Mouse (Mus musculus): ENCODE data around the gene Marc1. TPM values are rescaled to one million over a fixed set of nuclear protein-coding genes. Genes with fewer than 3 reads are reported as not detected.

Marc1 gene
- polyA plus RNA-seq, 1 experiment: not detected

- TF ChIP-seq POLR2A (IDR thresholded peaks at IDR 0.05; ENCODE audit: control insufficient read depth, low read depth, low read length) (no peak), CTCF (IDR thresholded peaks at IDR 0.05; ENCODE audit: control insufficient read depth, insufficient read depth, insufficient replicate concordance, low read depth, low read length) (no peak)
- Histone ChIP-seq H3K4me1 (ENCODE audit: control insufficient read depth, insufficient read depth, low read length) (no peaks in the 10 kb centered on the region), H3K27me3 (ENCODE audit: control insufficient read depth, insufficient read depth, low read length) (no peaks in the 10 kb centered on the region), H3K4me3 (ENCODE audit: control insufficient read depth, low read depth, low read length) (no peak overlapping the region), H3K36me3 (ENCODE audit: control insufficient read depth, insufficient read depth, low read length) (no peaks in the 10 kb centered on the region), H3K27ac (ENCODE audit: control insufficient read depth, insufficient read depth, low read depth, low read length) (no peak overlapping the region)
Measured at GRCm38 (mm10) chr1:184762941-184763340, 48.2 kb downstream of the Marc1 start.

DNA sequence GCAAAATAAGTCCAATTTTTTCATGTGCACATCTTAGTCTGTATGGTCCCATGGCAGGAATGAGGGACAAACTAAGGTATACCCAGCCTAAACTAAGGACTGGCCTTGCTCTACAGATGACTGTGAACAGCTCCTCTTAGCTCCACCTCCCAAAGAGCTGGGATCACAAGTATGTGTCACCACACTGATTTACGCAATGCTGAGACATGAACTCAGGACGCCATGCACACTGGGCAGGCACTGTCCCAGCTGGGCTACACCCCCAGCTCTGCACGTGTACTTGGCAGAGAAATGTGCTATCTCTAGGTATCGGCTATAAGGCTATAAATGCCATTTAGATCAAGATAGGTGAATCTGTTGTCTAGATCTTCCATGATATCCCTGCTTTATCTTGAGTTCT, 49.1 kb downstream of the Marc1 start:
- Histone ChIP-seq H3K27ac (ENCODE audit: control insufficient read depth, insufficient read depth, low read depth, low read length) (no peak overlapping the region), H3K36me3 (ENCODE audit: control insufficient read depth, insufficient read depth, low read length) (no peaks in the 10 kb centered on the region), H3K4me1 (ENCODE audit: control insufficient read depth, insufficient read depth, low read length) (no peaks in the 10 kb centered on the region), H3K27me3 (ENCODE audit: control insufficient read depth, insufficient read depth, low read length) (no peaks in the 10 kb centered on the region), H3K4me3 (ENCODE audit: control insufficient read depth, low read depth, low read length) (no peak overlapping the region)
- TF ChIP-seq POLR2A (IDR thresholded peaks at IDR 0.05; ENCODE audit: control insufficient read depth, low read depth, low read length) (no peak), CTCF (IDR thresholded peaks at IDR 0.05; ENCODE audit: control insufficient read depth, insufficient read depth, insufficient replicate concordance, low read depth, low read length) (no peak)

DNA sequence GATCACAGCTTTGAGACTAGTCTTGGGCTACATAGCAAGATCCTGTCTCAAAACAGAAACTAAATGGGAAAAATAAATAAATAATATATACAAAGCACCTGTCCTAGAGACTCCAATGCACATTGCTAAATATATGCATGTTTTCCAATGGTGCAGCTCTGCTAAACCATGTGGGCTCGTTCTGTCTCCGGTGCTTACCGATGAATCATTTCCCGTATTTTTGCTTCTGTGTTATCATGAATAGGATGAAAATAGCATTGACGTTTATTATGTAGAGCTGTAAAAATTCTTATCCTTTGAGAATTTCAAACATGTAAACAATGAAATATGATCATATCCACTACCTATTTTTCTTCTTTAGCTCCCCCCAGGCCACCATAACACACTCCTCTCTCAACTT, 58.4 kb downstream of the Marc1 start:
- no peak overlapping the region for H3K4me3 ChIP-seq (ENCODE audit: control insufficient read depth, low read depth, low read length)
- H3K4me1 ChIP-seq (ENCODE audit: control insufficient read depth, insufficient read depth, low read length): no peaks in the 10 kb centered on the region
- no peak for TF ChIP-seq CTCF (IDR thresholded peaks at IDR 0.05; ENCODE audit: control insufficient read depth, insufficient read depth, insufficient replicate concordance, low read depth, low read length)
- no peak for TF ChIP-seq POLR2A (IDR thresholded peaks at IDR 0.05; ENCODE audit: control insufficient read depth, low read depth, low read length)
- no peak overlapping the region for H3K27ac ChIP-seq (ENCODE audit: control insufficient read depth, insufficient read depth, low read depth, low read length)
- no peaks in the 10 kb centered on the region for H3K27me3 ChIP-seq (ENCODE audit: control insufficient read depth, insufficient read depth, low read length)
- H3K36me3 ChIP-seq (ENCODE audit: control insufficient read depth, insufficient read depth, low read length): no peaks in the 10 kb centered on the region

DNA sequence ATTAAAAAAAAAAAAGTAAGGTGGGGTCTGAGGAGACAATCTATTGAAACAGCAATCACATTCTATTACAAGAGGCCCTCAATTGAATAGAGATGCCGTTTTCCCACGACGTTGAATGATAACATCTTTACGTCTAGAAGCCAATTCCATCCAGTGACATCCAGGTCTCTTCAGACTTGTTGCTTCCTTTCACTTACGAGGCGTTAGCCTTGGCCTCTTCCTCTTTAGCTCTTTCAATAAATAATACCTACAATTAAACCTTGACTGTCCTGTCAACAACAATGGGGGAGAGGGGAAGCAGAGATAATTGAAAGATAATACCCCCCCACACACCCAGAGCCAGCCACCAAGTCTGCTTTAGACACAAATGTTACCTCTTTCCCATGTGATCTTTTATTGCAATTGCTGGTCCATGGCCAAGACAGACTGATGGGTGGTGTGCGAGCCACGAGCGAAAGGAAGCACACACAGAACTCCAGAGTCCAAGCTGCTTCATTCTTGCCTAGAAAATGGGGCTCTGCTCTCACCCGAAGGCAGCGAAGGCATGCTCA, 60.9 kb downstream of the Marc1 start:
- Histone ChIP-seq H3K36me3 (ENCODE audit: control insufficient read depth, insufficient read depth, low read length) (no peaks in the 10 kb centered on the region), H3K27me3 (ENCODE audit: control insufficient read depth, insufficient read depth, low read length) (no peaks in the 10 kb centered on the region), H3K4me3 (ENCODE audit: control insufficient read depth, low read depth, low read length) (no peak overlapping the region), H3K4me1 (ENCODE audit: control insufficient read depth, insufficient read depth, low read length) (no peaks in the 10 kb centered on the region), H3K27ac (ENCODE audit: control insufficient read depth, insufficient read depth, low read depth, low read length) (no peak overlapping the region)
- TF ChIP-seq POLR2A (IDR thresholded peaks at IDR 0.05; ENCODE audit: control insufficient read depth, low read depth, low read length) (no peak), CTCF (IDR thresholded peaks at IDR 0.05; ENCODE audit: control insufficient read depth, insufficient read depth, insufficient replicate concordance, low read depth, low read length) (no peak)

- no peaks in the 10 kb centered on the region for H3K36me3 ChIP-seq (ENCODE audit: control insufficient read depth, insufficient read depth, low read length)
- no peaks in the 10 kb centered on the region for H3K27me3 ChIP-seq (ENCODE audit: control insufficient read depth, insufficient read depth, low read length)
- H3K4me1 ChIP-seq (ENCODE audit: control insufficient read depth, insufficient read depth, low read length): no peaks in the 10 kb centered on the region
- no peak overlapping the region for H3K27ac ChIP-seq (ENCODE audit: control insufficient read depth, insufficient read depth, low read depth, low read length)
- no peak for TF ChIP-seq CTCF (IDR thresholded peaks at IDR 0.05; ENCODE audit: control insufficient read depth, insufficient read depth, insufficient replicate concordance, low read depth, low read length)
- TF ChIP-seq POLR2A (IDR thresholded peaks at IDR 0.05; ENCODE audit: control insufficient read depth, low read depth, low read length): no peak
- no peak overlapping the region for H3K4me3 ChIP-seq (ENCODE audit: control insufficient read depth, low read depth, low read length)
Measured at GRCm38 (mm10) chr1:184748692-184749152, 62.4 kb downstream of the Marc1 start.

DNA sequence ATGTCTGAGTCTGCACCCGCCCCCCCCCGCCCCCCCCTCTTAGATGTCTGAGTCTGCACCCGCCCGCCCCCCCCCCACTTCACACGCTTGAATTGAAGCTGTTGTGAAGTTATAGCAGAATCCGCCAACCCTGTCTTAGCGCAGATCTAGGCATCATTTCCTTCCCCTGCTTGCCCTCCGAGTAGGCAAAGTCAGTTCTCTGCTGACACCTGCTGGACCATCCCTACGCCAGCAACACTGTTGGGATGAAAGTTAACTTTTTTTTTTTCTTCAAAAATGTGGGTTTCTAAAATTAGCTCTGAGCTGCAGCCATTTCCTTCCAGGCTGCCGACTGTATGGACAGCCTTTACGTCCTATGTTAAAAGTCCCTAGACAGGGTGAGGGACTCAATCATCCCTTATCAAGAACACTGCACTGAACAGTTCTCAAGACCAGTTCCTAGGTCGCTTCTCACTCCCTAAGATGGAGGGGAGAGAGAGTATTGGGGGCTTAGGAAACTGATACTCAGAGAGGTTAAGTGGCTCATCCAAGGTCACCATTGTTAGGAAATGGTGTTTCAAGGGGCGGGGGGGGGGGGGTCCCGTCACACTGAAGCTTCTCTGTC, 73.1 kb downstream of the Marc1 start:
- Histone ChIP-seq H3K27me3 (ENCODE audit: control insufficient read depth, insufficient read depth, low read length) (peaks cover 3% of the 10 kb centered on the region), H3K36me3 (ENCODE audit: control insufficient read depth, insufficient read depth, low read length) (no peaks in the 10 kb centered on the region), H3K4me3 (ENCODE audit: control insufficient read depth, low read depth, low read length) (no peak overlapping the region), H3K4me1 (ENCODE audit: control insufficient read depth, insufficient read depth, low read length) (peaks cover 6% of the 10 kb centered on the region; the same call in 1 of the 2 replicates), H3K27ac (ENCODE audit: control insufficient read depth, insufficient read depth, low read depth, low read length) (no peak overlapping the region)
- TF ChIP-seq POLR2A (IDR thresholded peaks at IDR 0.05; ENCODE audit: control insufficient read depth, low read depth, low read length) (no peak), CTCF (IDR thresholded peaks at IDR 0.05; ENCODE audit: control insufficient read depth, insufficient read depth, insufficient replicate concordance, low read depth, low read length) (peak; percentile 63; the same call in 1 of the 2 replicates)

DNA sequence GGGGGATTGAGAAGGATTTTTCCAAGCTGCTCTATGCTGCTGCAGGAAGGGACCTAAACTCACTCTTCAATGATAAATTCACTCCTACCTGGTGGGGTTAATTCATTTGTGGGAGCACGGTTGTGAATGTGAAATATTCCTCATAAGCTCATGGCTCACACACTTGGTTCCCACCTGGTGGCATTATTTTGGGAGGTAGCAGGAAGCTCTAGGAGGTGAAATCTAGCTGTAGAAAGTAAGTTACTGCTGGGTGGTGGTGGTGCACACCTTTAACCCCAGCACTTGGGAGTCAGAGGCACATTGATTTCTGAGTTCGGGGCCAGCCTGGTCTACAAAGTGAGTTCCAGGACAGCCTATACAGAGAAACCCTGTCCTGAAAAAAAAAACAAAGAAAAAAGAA, 73.9 kb downstream of the Marc1 start:
- Histone ChIP-seq H3K27me3 (ENCODE audit: control insufficient read depth, insufficient read depth, low read length) (peaks cover 3% of the 10 kb centered on the region), H3K4me1 (ENCODE audit: control insufficient read depth, insufficient read depth, low read length) (peaks cover 6% of the 10 kb centered on the region), H3K4me3 (ENCODE audit: control insufficient read depth, low read depth, low read length) (no peak overlapping the region), H3K36me3 (ENCODE audit: control insufficient read depth, insufficient read depth, low read length) (no peaks in the 10 kb centered on the region), H3K27ac (ENCODE audit: control insufficient read depth, insufficient read depth, low read depth, low read length) (no peak overlapping the region)
- no peak for TF ChIP-seq CTCF (IDR thresholded peaks at IDR 0.05; ENCODE audit: control insufficient read depth, insufficient read depth, insufficient replicate concordance, low read depth, low read length)
- no peak for TF ChIP-seq POLR2A (IDR thresholded peaks at IDR 0.05; ENCODE audit: control insufficient read depth, low read depth, low read length)

Other genes with a start within 250 kb of the Marc1 start
- gene Hlx, start 78.7 kb downstream of the Marc1 start, polyA plus RNA-seq (2012; rRNA removed): 0.28 and 0.51 TPM in 2 replicates
- 34.3 and 36.5 TPM in 2 replicates for gene Marc2, start 35.1 kb upstream of the Marc1 start, polyA plus RNA-seq (2012; rRNA removed)
- 6.0 and 6.4 TPM in 2 replicates for gene C130074G19Rik, start 71.9 kb upstream of the Marc1 start, polyA plus RNA-seq (2012; rRNA removed)
- gene Mark1, start 188.3 kb upstream of the Marc1 start, polyA plus RNA-seq (2012; rRNA removed): 1.3 and 1.5 TPM in 2 replicates

All from testis, adult 2 months (tissue).